Mouse (Mus musculus): Measurements from ENCODE around the gene Phactr3.

GRCm38 (mm10) chr2:178175286-178175931, 56.6 kb downstream of the Phactr3 start:
- no peak for TF ChIP-seq ETS1 (IDR thresholded peaks at IDR 0.05; ENCODE audit: low read depth, low read length)
- TF ChIP-seq TCF12 (IDR thresholded peaks at IDR 0.05; ENCODE audit: low read depth, low read length), result no peak
- TF ChIP-seq CTCF (IDR thresholded peaks at IDR 0.05 in 2 of 3, conservative IDR thresholded peaks at IDR 0.05 in 1 of 3; ENCODE audit: control insufficient read depth in 1 of 3, insufficient read depth in 1 of 3, low read depth in 2 of 3, low read length in 3 of 3, poor library complexity in 1 of 3, severe bottlenecking in 1 of 3), result no peak
- no peak for TF ChIP-seq EP300 (IDR thresholded peaks at IDR 0.05; ENCODE audit: low read depth in 1 of 2, low read length in 2 of 2)
- TF ChIP-seq POLR2A (IDR thresholded peaks at IDR 0.05; ENCODE audit: control insufficient read depth in 1 of 2, insufficient read depth in 1 of 2, low read depth in 1 of 2, low read length in 2 of 2, poor library complexity in 1 of 2), result no peak
- TF ChIP-seq SMC3 (IDR thresholded peaks at IDR 0.05; ENCODE audit: low read depth, low read length), result no peak
- TF ChIP-seq GATA1 (IDR thresholded peaks at IDR 0.05; ENCODE audit: low read depth, low read length), result no peak
- TF ChIP-seq E2F4 (IDR thresholded peaks at IDR 0.05; ENCODE audit: borderline replicate concordance, low read depth, low read length), result no peak

Measured in MEL (cell line).